Mouse (Mus musculus) lung, adult 2 months (tissue): ENCODE measurements at regions not wholly inside any gene's neighbourhood (a gene's known extent, or its start where the extent isn't known, plus 50 kb on each side); places are given as distances from the start of the nearest gene placed in this dataset.

ENCODE experiments used
- DNase-seq: peaks from one replicate; pipeline ENCODE4 v3.0.0; 2022
- H3K4me1 ChIP-seq: fragments of 200-500 bp; 2 replicates; pipeline ENCODE4 v1.6.1; 2011; ENCODE audit warnings: low read length; ENCODE audit not compliant: control insufficient read depth, insufficient read depth
- H3K4me3 ChIP-seq: fragments of 200-500 bp; replicated peaks from 2 replicates; pipeline ENCODE3; 2011; ENCODE audit warnings: low read depth, mild to moderate bottlenecking, control low read depth, low read length; ENCODE audit errors: extremely low read depth
- CTCF ChIP-seq: fragments of 200-500 bp; IDR thresholded peaks from 2 replicates; pipeline ENCODE4 v1.5.1; 2011; ENCODE audit warnings: mild to moderate bottlenecking, low read length, control low read depth; ENCODE audit not compliant: insufficient read depth
- POLR2A ChIP-seq: fragments of 200-500 bp; IDR thresholded peaks from 2 replicates; pipeline ENCODE4 v1.6.1; 2011; ENCODE audit warnings: low read depth, mild to moderate bottlenecking, control low read depth, low read length, borderline replicate concordance; ENCODE audit errors: extremely low read depth
- WGBS: fragments of 180-500 bp; shearing (Covaris S2); methylation state at CpG from one replicate; pipeline ENCODE4 v1.1.7; 2018; 5-methylcytosine and 5-hydroxymethylcytosine counted together

- no peak overlapping the region for H3K4me3 ChIP-seq
- TF ChIP-seq POLR2A (no peak), CTCF (no peak)
- DNase-seq = no peak
- 94% methylated on average over 3 of the region's 3 CpGs for WGBS
- H3K4me1 ChIP-seq = no peaks in the 10 kb centered on the region
These were observed 60.3 kb downstream of the 4930544G11Rik start for GRCm38 (mm10) chr6:66012675-66013074.

GRCm38 (mm10) chr6:66023531-66023930 is 71.1 kb downstream of the 4930544G11Rik start:
- TF ChIP-seq POLR2A = no peak
- TF ChIP-seq CTCF = no peak
- WGBS = 74% methylated on average over 1 of the region's 1 CpGs
- no peaks in the 10 kb centered on the region for H3K4me1 ChIP-seq
- DNase-seq = no peak
- H3K4me3 ChIP-seq = no peak overlapping the region

GRCm38 (mm10) chr6:66036789-66037188 is 84.4 kb downstream of the 4930544G11Rik start:
- Histone ChIP-seq H3K4me3 (no peak overlapping the region), H3K4me1 (no peaks in the 10 kb centered on the region)
- WGBS = 73% methylated on average over 2 of the region's 2 CpGs
- DNase-seq = no peak
- TF ChIP-seq CTCF (no peak), POLR2A (no peak)

GRCm38 (mm10) chr6:66051852-66052251 is 99.4 kb downstream of the 4930544G11Rik start:
- 68% methylated on average over 4 of the region's 4 CpGs for WGBS
- Histone ChIP-seq H3K4me1 (no peaks in the 10 kb centered on the region), H3K4me3 (no peak overlapping the region)
- DNase-seq = no peak
- TF ChIP-seq CTCF (no peak), POLR2A (no peak)

GRCm38 (mm10) chr6:66052386-66052785 is 100.0 kb downstream of the 4930544G11Rik start:
- TF ChIP-seq CTCF (no peak), POLR2A (no peak)
- H3K4me3 ChIP-seq = no peak overlapping the region
- no peaks in the 10 kb centered on the region for H3K4me1 ChIP-seq
- no peak for DNase-seq

- DNase-seq = no peak
- no peak for TF ChIP-seq POLR2A
- Histone ChIP-seq H3K4me1 (no peaks in the 10 kb centered on the region), H3K4me3 (no peak overlapping the region)
- 47% methylated on average over 2 of the region's 2 CpGs for WGBS
These were observed 100.8 kb downstream of the 4930544G11Rik start for GRCm38 (mm10) chr6:66053197-66053596.

GRCm38 (mm10) chr6:66068874-66069273 is 116.5 kb downstream of the 4930544G11Rik start:
- WGBS = 61% methylated on average over 2 of the region's 2 CpGs
- Histone ChIP-seq H3K4me3 (no peak overlapping the region), H3K4me1 (no peaks in the 10 kb centered on the region)
- TF ChIP-seq CTCF (no peak), POLR2A (no peak)
- no peak for DNase-seq

- H3K4me1 ChIP-seq = no peaks in the 10 kb centered on the region; the same call in 1 of the 2 replicates
- no peak overlapping the region for H3K4me3 ChIP-seq
- DNase-seq = no peak
- TF ChIP-seq POLR2A (no peak), CTCF (no peak)
- 37% methylated on average over 2 of the region's 2 CpGs for whole genome bisulfite sequencing
These were observed 125.0 kb downstream of the 4930544G11Rik start for GRCm38 (mm10) chr6:66077445-66077844.

GRCm38 (mm10) chr6:66078769-66079168 is 126.4 kb downstream of the 4930544G11Rik start:
- Histone ChIP-seq H3K4me1 (no peaks in the 10 kb centered on the region; the same call in 1 of the 2 replicates), H3K4me3 (no peak overlapping the region)
- DNase-seq = no peak
- 95% methylated on average over 1 of the region's 1 CpGs for WGBS
- TF ChIP-seq POLR2A = no peak
- no peak for TF ChIP-seq CTCF

GRCm38 (mm10) chr6:66101555-66102071 is 149.2 kb downstream of the 4930544G11Rik start:
- Histone ChIP-seq H3K4me3 (no peak overlapping the region), H3K4me1 (no peaks in the 10 kb centered on the region)
- no peak for DNase-seq
- WGBS = 48% methylated on average over 3 of the region's 3 CpGs
- TF ChIP-seq POLR2A (no peak), CTCF (no peak)

- Histone ChIP-seq H3K4me3 (no peak overlapping the region), H3K4me1 (no peaks in the 10 kb centered on the region)
- TF ChIP-seq CTCF = no peak
- TF ChIP-seq POLR2A = no peak
- WGBS = 74% methylated on average over 6 of the region's 6 CpGs
- no peak for DNase-seq
These were observed 162.0 kb downstream of the 4930544G11Rik start for GRCm38 (mm10) chr6:66114366-66114765.

- no peaks in the 10 kb centered on the region for H3K4me1 ChIP-seq
- TF ChIP-seq CTCF (no peak), POLR2A (no peak)
- 70% methylated on average over 5 of the region's 5 CpGs for WGBS
- no peak for DNase-seq
- no peak overlapping the region for H3K4me3 ChIP-seq
These were observed 169.2 kb downstream of the 4930544G11Rik start for GRCm38 (mm10) chr6:66121479-66122183.
